Mouse (Mus musculus): ENCODE data around the gene Tecr. TPM values are rescaled to one million over a fixed set of nuclear protein-coding genes. Genes with fewer than 3 reads are reported as not detected.
"Not testable (repeated sequence)": the region's sequence is repeated elsewhere in the genome, so short reads cannot be mapped to it uniquely, and the experiment has no call there.

Gene Tecr
- polyA plus RNA-seq, 1 experiment from 2014 or later: 1,124 TPM

- H3K36me3 ChIP-seq (replicated peaks): peaks cover 33% of the 10 kb centered on the region
Measured at GRCm38 (mm10) chr8:83613695-83614094, 5.9 kb upstream of the Tecr start.

GRCm38 (mm10) chr8:83611921-83612320 lies 4.2 kb upstream of the Tecr start:
- H3K36me3 ChIP-seq (replicated peaks): peaks cover 33% of the 10 kb centered on the region
- H3K27me3 ChIP-seq (replicated peaks): no peaks in the 10 kb centered on the region
- no peak overlapping the region for H3K4me2 ChIP-seq
- WGBS: 91% methylated on average over 4 of the region's 4 CpGs
- H3K4me1 ChIP-seq: peaks cover 24% of the 10 kb centered on the region
- no peak overlapping the region for H3K9ac ChIP-seq
- ATAC-seq (replicated peaks): no peak
- H3K9me3 ChIP-seq: no peaks in the 10 kb centered on the region
- no peak overlapping the region for H3K27ac ChIP-seq
- no peak overlapping the region for H3K4me3 ChIP-seq

More at GRCm38 (mm10) chr8:83613695-83614094, 5.9 kb upstream of the Tecr start:
- Histone ChIP-seq H3K4me1 (peaks cover 19% of the 10 kb centered on the region), H3K27ac (no peak overlapping the region), H3K9ac (no peak overlapping the region), H3K4me3 (no peak overlapping the region), H3K4me2 (no peak overlapping the region), H3K27me3 (replicated peaks) (no peaks in the 10 kb centered on the region), H3K9me3 (no peaks in the 10 kb centered on the region)
- 92% methylated on average over 4 of the region's 4 CpGs for WGBS
- no peak for ATAC-seq (replicated peaks)

- Histone ChIP-seq H3K27ac (no peak overlapping the region), H3K9me3 (no peaks in the 10 kb centered on the region), H3K4me1 (peaks cover 25% of the 10 kb centered on the region), H3K4me3 (peak overlapping the region; percentile 79), H3K27me3 (replicated peaks) (no peaks in the 10 kb centered on the region), H3K4me2 (peak overlapping the region; percentile 81), H3K9ac (peak overlapping the region; percentile 79; the same call in 1 of the 2 replicates), H3K36me3 (replicated peaks) (peaks cover 33% of the 10 kb centered on the region)
- 95% methylated on average over 10 of the region's 10 CpGs for WGBS
- no peak for ATAC-seq (replicated peaks)
Measured at GRCm38 (mm10) chr8:83609547-83610180, 1.9 kb upstream of the Tecr start.

- WGBS: 35% methylated on average over 9 of the region's 9 CpGs
- H3K9ac ChIP-seq: peak overlapping the region; percentile 79
- H3K4me3 ChIP-seq: peak overlapping the region; percentile 79
- peaks cover 25% of the 10 kb centered on the region for H3K4me1 ChIP-seq
- no peaks in the 10 kb centered on the region for H3K9me3 ChIP-seq
- ATAC-seq (replicated peaks): no peak
- H3K4me2 ChIP-seq: peak overlapping the region; percentile 81
- H3K27ac ChIP-seq: peak overlapping the region; percentile 98
- peaks cover 33% of the 10 kb centered on the region for H3K36me3 ChIP-seq (replicated peaks)
- H3K27me3 ChIP-seq (replicated peaks): no peaks in the 10 kb centered on the region
Measured at GRCm38 (mm10) chr8:83609086-83609485, 1.3 kb upstream of the Tecr start.

- no peaks in the 10 kb centered on the region for H3K27me3 ChIP-seq (replicated peaks)
- peaks cover 25% of the 10 kb centered on the region for H3K4me1 ChIP-seq
- peak; percentile 77 for ATAC-seq (replicated peaks)
- H3K4me3 ChIP-seq: peak overlapping the region; percentile 79
- H3K4me2 ChIP-seq: peak overlapping the region; percentile 81
- no peaks in the 10 kb centered on the region for H3K9me3 ChIP-seq
- under 1% methylated on average over 51 of the region's 51 CpGs for WGBS
- peaks cover 33% of the 10 kb centered on the region for H3K36me3 ChIP-seq (replicated peaks)
- H3K9ac ChIP-seq: peak overlapping the region; percentile 79
- peak overlapping the region; percentile 98 for H3K27ac ChIP-seq
Measured at GRCm38 (mm10) chr8:83608398-83608829, 643 bp upstream of the Tecr start.

- Histone ChIP-seq H3K9ac (no peak overlapping the region), H3K27me3 (replicated peaks) (no peaks in the 10 kb centered on the region), H3K4me1 (peaks cover 6% of the 10 kb centered on the region), H3K4me2 (no peak overlapping the region), H3K27ac (no peak overlapping the region), H3K9me3 (no peaks in the 10 kb centered on the region), H3K36me3 (replicated peaks) (no peaks in the 10 kb centered on the region), H3K4me3 (no peak overlapping the region)
- no peak for ATAC-seq (replicated peaks)
- 89% methylated on average over 2 of the region's 2 CpGs for WGBS
Measured at GRCm38 (mm10) chr8:83602650-83603029, 5.1 kb downstream of the Tecr start.

- Histone ChIP-seq H3K9ac (no peak overlapping the region), H3K27me3 (replicated peaks) (no peaks in the 10 kb centered on the region), H3K4me1 (peaks cover 6% of the 10 kb centered on the region; the same call in 1 of the 2 replicates), H3K4me3 (no peak overlapping the region), H3K4me2 (no peak overlapping the region), H3K27ac (no peak overlapping the region), H3K9me3 (no peaks in the 10 kb centered on the region), H3K36me3 (replicated peaks) (no peaks in the 10 kb centered on the region)
- ATAC-seq (replicated peaks): no peak
Measured at GRCm38 (mm10) chr8:83599814-83600213, 8.0 kb downstream of the Tecr start.

GRCm38 (mm10) chr8:83598146-83598545 lies 9.6 kb downstream of the Tecr start:
- Histone ChIP-seq H3K4me2 (no peak overlapping the region), H3K27me3 (replicated peaks) (no peaks in the 10 kb centered on the region), H3K27ac (no peak overlapping the region), H3K36me3 (replicated peaks) (no peaks in the 10 kb centered on the region), H3K9ac (no peak overlapping the region), H3K4me1 (peaks cover 11% of the 10 kb centered on the region), H3K9me3 (no peaks in the 10 kb centered on the region), H3K4me3 (no peak overlapping the region)
- no peak for ATAC-seq (replicated peaks)
- WGBS: 3% methylated on average over 1 of the region's 1 CpGs

- H3K27ac ChIP-seq: no peak overlapping the region
- no peak overlapping the region for H3K4me2 ChIP-seq
- no peak for ATAC-seq (replicated peaks)
- no peaks in the 10 kb centered on the region for H3K9me3 ChIP-seq
- WGBS: 18% methylated on average over 3 of the region's 3 CpGs
- no peak overlapping the region for H3K9ac ChIP-seq
- H3K4me3 ChIP-seq: no peak overlapping the region
- no peaks in the 10 kb centered on the region for H3K36me3 ChIP-seq (replicated peaks)
- peaks cover 29% of the 10 kb centered on the region for H3K4me1 ChIP-seq
- no peaks in the 10 kb centered on the region for H3K27me3 ChIP-seq (replicated peaks)
Measured at GRCm38 (mm10) chr8:83596369-83596768, 11.4 kb downstream of the Tecr start.

GRCm38 (mm10) chr8:83595050-83595345 lies 12.8 kb downstream of the Tecr start:
- Histone ChIP-seq H3K4me1 (peaks cover 42% of the 10 kb centered on the region), H3K27ac (peak overlapping the region; percentile 95), H3K4me2 (peak overlapping the region; percentile 55), H3K9ac (peak overlapping the region; percentile 51), H3K4me3 (peak overlapping the region; percentile 94)
- ATAC-seq (replicated peaks); H3K36me3 ChIP-seq (replicated peaks); H3K27me3 ChIP-seq (replicated peaks); H3K9me3 ChIP-seq: not testable (repeated sequence)
- WGBS: 56% methylated on average over 3 of the region's 3 CpGs

GRCm38 (mm10) chr8:83594167-83595049 lies 13.4 kb downstream of the Tecr start:
- Histone ChIP-seq H3K4me2 (peak overlapping the region; percentile 84), H3K36me3 (replicated peaks) (no peaks in the 10 kb centered on the region), H3K27ac (peak overlapping the region; percentile 95), H3K9me3 (no peaks in the 10 kb centered on the region), H3K27me3 (replicated peaks) (no peaks in the 10 kb centered on the region), H3K4me3 (peak overlapping the region; percentile 94), H3K4me1 (peaks cover 48% of the 10 kb centered on the region), H3K9ac (peak overlapping the region; percentile 87)
- ATAC-seq (replicated peaks): peak; percentile 98
- under 1% methylated on average over 43 of the region's 43 CpGs for WGBS

GRCm38 (mm10) chr8:83593325-83594166 lies 14.2 kb downstream of the Tecr start:
- WGBS: 3% methylated on average over 22 of the region's 22 CpGs
- peaks cover 55% of the 10 kb centered on the region for H3K4me1 ChIP-seq

More at GRCm38 (mm10) chr8:83593325-83594166, 14.2 kb downstream of the Tecr start:
- H3K27me3 ChIP-seq (replicated peaks): no peaks in the 10 kb centered on the region
- peak overlapping the region; percentile 95 for H3K27ac ChIP-seq
- peak overlapping the region; percentile 87 for H3K9ac ChIP-seq
- H3K9me3 ChIP-seq: no peaks in the 10 kb centered on the region
- peak overlapping the region; percentile 94 for H3K4me3 ChIP-seq
- ATAC-seq (replicated peaks): no peak
- no peaks in the 10 kb centered on the region for H3K36me3 ChIP-seq (replicated peaks)
- H3K4me2 ChIP-seq: peak overlapping the region; percentile 84
